Mouse (Mus musculus) heart, embryonic 11.5 days (tissue): Measurements from ENCODE around the gene Gpc5. TPM values are rescaled to one million over a fixed set of nuclear protein-coding genes. Genes with fewer than 3 reads are reported as not detected.

ENCODE experiments used
- ATAC-seq: fragments of 200-750 bp; cut with Nextera tagmentation; replicated peaks from 2 replicates; pipeline ENCODE4 v1.8.0; 2017; ENCODE audit warnings: moderate library complexity; ENCODE audit not compliant: insufficient number of reproducible peaks, low FRiP score, low TSS enrichment
- H3K27ac ChIP-seq: fragments of 300-500 bp; sonication (generic); 2 replicates; pipeline ENCODE4 v1.5.1; 2014; ENCODE audit warnings: mild to moderate bottlenecking, low read depth, low read length
- H3K27me3 ChIP-seq: fragments of 300-500 bp; sonication (generic); 2 replicates; pipeline ENCODE4 v1.6.1; 2014; ENCODE audit warnings: mild to moderate bottlenecking, low read length, mixed read lengths; ENCODE audit not compliant: control insufficient read depth, insufficient read depth
- H3K36me3 ChIP-seq: fragments of 300-500 bp; sonication (generic); 2 replicates; pipeline ENCODE4 v1.6.1; 2014; ENCODE audit warnings: mild to moderate bottlenecking, low read length, moderate library complexity, mixed read lengths; ENCODE audit not compliant: control insufficient read depth, insufficient read depth
- H3K4me1 ChIP-seq: fragments of 300-500 bp; sonication (generic); 2 replicates; pipeline ENCODE4 v1.6.1; 2014; ENCODE audit warnings: low read length; ENCODE audit not compliant: control insufficient read depth, insufficient read depth
- H3K4me2 ChIP-seq: fragments of 300-500 bp; sonication (generic); 2 replicates; pipeline ENCODE4 v1.6.1; 2014; ENCODE audit warnings: mild to moderate bottlenecking, moderate library complexity
- H3K4me3 ChIP-seq: fragments of 300-500 bp; sonication (generic); 2 replicates; pipeline ENCODE4 v1.5.1; 2014; ENCODE audit warnings: low read depth, low read length
- H3K9ac ChIP-seq: fragments of 300-500 bp; sonication (generic); 2 replicates; pipeline ENCODE4 v1.6.1; 2014; ENCODE audit warnings: mild to moderate bottlenecking, low read depth, low read length, moderate library complexity
- H3K9me3 ChIP-seq: fragments of 300-500 bp; sonication (generic); replicated peaks from 2 replicates; pipeline ENCODE4 v1.6.1; 2016; ENCODE audit warnings: low read length; ENCODE audit not compliant: control insufficient read depth
- WGBS: fragments of 180-500 bp; shearing (Covaris S2); extraction: QIAGEN DNeasy Blood & Tissue Kit; methylation state at CpG from one replicate; pipeline ENCODE4 v1.1.7; 2014; ENCODE audit not compliant: insufficient replicate concordance; 5-methylcytosine and 5-hydroxymethylcytosine counted together
- polyA plus RNA-seq: library from polyadenylated mRNA; unstranded; fragments of >200 nt; fragmentation: Nextera tagmentation; extraction: Ambion mirVana; gene quantifications from 2 replicates; pipeline ENCODE4 v1.2.1, GENCODE M21; 2014

Gpc5 gene
- polyA plus RNA-seq, 1 experiment from 2014 or later, result 0.53 TPM

DNA sequence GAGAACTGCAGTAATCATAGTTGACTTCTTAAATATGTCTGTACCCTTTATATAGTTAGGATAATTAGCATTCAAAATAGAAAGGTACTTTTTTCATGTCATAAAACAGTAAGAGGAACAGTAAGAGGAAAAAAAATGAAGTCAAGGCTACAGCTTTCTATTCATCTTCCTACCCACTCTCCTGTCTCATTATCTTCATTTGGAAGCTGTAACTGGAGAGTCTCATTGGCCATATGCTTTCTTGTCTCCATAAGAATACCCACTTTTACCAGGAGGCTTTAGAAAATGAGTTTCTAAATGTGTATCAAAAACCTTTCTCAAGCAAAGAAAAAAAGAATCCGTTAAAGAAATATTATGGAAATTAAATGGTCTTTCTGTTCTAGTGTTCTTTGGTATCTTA, 541.3 kb downstream of the Gpc5 start:
- no peaks in the 10 kb centered on the region for H3K4me1 ChIP-seq
- H3K9me3 ChIP-seq, result no peaks in the 10 kb centered on the region; the same call in 1 of the 2 replicates
- no peaks in the 10 kb centered on the region for H3K27me3 ChIP-seq
- ATAC-seq, result no peak
- WGBS, result 65% methylated on average over 1 of the region's 1 CpGs
- no peaks in the 10 kb centered on the region for H3K36me3 ChIP-seq
- no peak overlapping the region for H3K4me2 ChIP-seq
- no peak overlapping the region for H3K4me3 ChIP-seq
- H3K27ac ChIP-seq, result no peak overlapping the region
- H3K9ac ChIP-seq, result no peak overlapping the region

DNA sequence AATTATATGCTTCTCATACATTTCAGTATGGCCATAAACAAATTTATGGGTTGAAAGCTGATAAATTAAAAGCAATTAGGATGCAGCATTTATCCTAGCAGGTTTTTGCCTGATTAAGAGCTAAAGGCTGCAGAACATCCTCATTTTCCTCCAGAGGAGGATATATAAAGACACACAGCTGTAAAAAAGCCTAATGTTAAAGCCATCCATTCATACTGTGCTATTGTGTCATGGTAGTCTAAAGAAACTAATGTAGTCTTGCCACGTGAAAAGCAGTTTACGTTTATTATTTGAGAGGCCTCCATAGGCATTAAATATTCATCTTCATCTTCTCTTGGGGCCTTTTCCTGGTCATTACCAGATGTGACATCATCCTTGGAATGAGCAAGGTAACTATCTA, 587.9 kb downstream of the Gpc5 start:
- no peak overlapping the region for H3K27ac ChIP-seq
- no peak overlapping the region for H3K4me2 ChIP-seq
- H3K9ac ChIP-seq, result no peak overlapping the region
- H3K9me3 ChIP-seq, result no peaks in the 10 kb centered on the region
- no peaks in the 10 kb centered on the region for H3K27me3 ChIP-seq
- H3K36me3 ChIP-seq, result no peaks in the 10 kb centered on the region
- no peak overlapping the region for H3K4me3 ChIP-seq
- no peak for ATAC-seq
- no peaks in the 10 kb centered on the region for H3K4me1 ChIP-seq
- WGBS, result 82% methylated on average over 2 of the region's 2 CpGs

DNA sequence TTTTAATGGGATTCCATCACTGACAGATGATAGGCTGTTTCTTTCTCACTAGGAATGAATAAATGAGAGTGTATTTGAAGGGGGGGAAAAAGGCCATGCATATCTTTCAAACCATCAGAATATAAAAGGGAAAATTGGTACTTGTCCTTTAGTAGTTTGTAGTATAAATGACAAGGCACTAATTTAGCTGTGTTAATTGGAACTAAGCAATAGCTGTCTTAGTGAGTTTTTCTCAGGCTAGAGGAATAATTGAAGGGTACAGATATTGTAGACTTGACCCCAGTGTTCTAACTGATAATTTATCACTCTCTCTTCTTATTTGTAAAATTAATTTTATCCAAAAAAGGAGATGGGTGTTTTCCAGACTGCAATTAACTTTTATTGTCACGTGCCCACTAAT, 654.0 kb downstream of the Gpc5 start:
- H3K4me1 ChIP-seq, result no peaks in the 10 kb centered on the region
- H3K27me3 ChIP-seq, result no peaks in the 10 kb centered on the region
- ATAC-seq, result no peak
- H3K4me3 ChIP-seq, result no peak overlapping the region
- H3K4me2 ChIP-seq, result no peak overlapping the region
- H3K36me3 ChIP-seq, result no peaks in the 10 kb centered on the region
- H3K9ac ChIP-seq, result no peak overlapping the region
- no peaks in the 10 kb centered on the region for H3K9me3 ChIP-seq
- H3K27ac ChIP-seq, result no peak overlapping the region
- WGBS, result 78% methylated on average over 1 of the region's 1 CpGs

DNA sequence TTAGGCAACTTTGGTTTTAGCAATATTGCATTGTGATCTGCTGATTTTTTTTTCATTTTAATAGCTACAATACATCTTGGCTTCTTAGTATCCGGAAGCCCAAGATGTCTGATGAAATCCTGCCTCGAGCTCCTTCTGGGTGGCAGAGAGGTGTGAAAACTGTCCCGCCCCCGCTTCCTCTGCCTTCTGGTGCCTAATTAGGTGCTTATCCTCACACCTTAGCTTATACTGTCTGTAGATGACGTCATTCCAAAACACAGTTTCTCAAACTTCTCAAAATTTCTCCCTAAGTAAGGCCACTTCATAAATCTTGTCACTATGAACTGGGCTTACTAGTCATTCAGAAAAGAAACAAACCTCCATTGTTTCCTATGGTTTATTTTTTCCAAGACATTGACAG, 668.2 kb downstream of the Gpc5 start:
- Histone ChIP-seq H3K4me1 (no peaks in the 10 kb centered on the region), H3K4me3 (no peak overlapping the region), H3K27me3 (no peaks in the 10 kb centered on the region), H3K36me3 (no peaks in the 10 kb centered on the region), H3K4me2 (no peak overlapping the region), H3K9ac (no peak overlapping the region), H3K27ac (no peak overlapping the region), H3K9me3 (no peaks in the 10 kb centered on the region)
- no peak for ATAC-seq
- 62% methylated on average over 5 of the region's 5 CpGs for WGBS

DNA sequence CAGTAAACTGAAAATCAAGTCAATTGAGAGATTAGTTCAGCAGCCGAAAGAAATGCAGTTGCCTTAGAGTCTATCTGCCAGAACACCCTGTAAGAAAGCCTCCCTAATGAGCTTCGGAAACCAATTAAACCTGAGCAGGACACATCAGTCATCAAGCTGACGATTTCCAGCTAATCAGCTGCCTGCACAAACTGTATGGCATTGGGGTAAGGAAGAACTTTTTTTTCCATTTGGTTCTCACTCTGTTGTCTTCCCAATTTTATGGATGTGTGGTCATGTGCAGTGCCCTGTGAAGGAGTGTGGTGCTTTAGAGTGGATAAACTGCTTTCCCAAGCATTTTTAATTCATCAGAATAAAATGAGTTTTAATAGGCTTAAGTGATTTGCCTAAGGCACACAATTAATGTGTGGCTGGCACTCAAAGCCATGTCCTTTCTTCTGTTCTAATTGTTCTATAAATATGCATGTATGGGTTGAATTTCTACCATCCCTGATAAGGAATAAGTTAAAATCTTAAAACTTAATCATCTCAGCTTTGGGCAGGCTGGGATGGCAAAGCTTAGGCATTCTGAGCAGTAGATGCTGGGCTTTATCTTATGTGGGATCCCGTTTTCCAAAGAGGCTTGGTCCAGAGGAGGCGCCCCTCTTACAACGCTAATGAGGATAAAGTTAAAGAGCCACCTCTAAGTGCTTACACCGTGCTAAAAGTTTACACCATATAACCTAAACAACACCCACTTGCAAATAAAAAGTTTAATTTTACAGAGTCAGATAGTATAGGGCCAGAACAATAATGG, 687.6 kb downstream of the Gpc5 start:
- Histone ChIP-seq H3K9ac (no peak overlapping the region), H3K9me3 (no peaks in the 10 kb centered on the region), H3K27ac (no peak overlapping the region), H3K4me2 (no peak overlapping the region), H3K4me1 (no peaks in the 10 kb centered on the region), H3K36me3 (no peaks in the 10 kb centered on the region), H3K27me3 (no peaks in the 10 kb centered on the region), H3K4me3 (no peak overlapping the region)
- 52% methylated on average over 7 of the region's 7 CpGs for WGBS
- ATAC-seq, result no peak

DNA sequence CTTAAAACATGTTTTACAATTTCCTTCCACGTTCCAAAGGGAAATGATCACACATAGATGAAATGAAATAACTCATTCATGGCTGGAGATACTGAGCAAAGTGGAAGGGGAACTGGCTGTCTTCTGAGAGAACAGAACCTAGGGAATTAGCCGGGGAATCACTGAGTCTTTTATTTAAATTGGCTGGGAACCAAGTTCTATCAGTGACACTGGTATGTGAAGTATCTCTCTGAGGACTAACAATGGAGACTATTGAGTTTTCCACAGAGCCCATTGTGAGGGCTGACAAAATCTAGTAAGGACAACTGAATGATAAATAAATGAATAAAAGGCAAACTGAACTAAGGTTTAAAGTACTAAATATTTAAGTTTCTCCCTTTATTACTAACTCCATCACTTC, 712.7 kb downstream of the Gpc5 start:
- H3K4me1 ChIP-seq, result no peaks in the 10 kb centered on the region
- H3K4me2 ChIP-seq, result no peak overlapping the region
- H3K9me3 ChIP-seq, result no peaks in the 10 kb centered on the region
- WGBS, result 26% methylated on average over 2 of the region's 2 CpGs
- H3K9ac ChIP-seq, result no peak overlapping the region
- no peak; the same call in 1 of the 2 replicates for ATAC-seq
- H3K36me3 ChIP-seq, result no peaks in the 10 kb centered on the region
- no peak overlapping the region for H3K4me3 ChIP-seq
- no peak overlapping the region for H3K27ac ChIP-seq
- H3K27me3 ChIP-seq, result no peaks in the 10 kb centered on the region

DNA sequence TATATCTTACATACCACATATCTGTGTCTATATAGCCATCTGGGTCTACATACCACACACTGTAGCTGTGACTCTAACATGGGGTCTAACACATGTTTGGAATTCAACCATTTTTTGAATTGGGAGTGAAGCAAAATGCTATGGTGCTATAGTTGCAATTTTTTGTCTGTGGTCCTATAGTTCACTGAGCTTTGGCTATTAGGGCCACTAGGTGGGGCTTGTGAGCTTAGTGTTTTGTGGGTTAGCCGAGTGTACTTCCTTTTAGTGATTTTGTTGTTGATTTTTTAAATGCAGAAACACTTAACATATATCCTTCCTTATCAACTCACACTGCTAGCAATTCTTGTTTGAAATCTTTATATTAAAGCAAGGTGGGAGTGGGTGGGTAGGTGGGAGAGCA, 727.0 kb downstream of the Gpc5 start:
- Histone ChIP-seq H3K9me3 (no peaks in the 10 kb centered on the region), H3K27me3 (no peaks in the 10 kb centered on the region), H3K9ac (no peak overlapping the region), H3K4me3 (no peak overlapping the region), H3K4me2 (no peak overlapping the region), H3K4me1 (no peaks in the 10 kb centered on the region), H3K36me3 (no peaks in the 10 kb centered on the region), H3K27ac (no peak overlapping the region)
- no peak for ATAC-seq
- 11% methylated on average over 1 of the region's 1 CpGs for WGBS

DNA sequence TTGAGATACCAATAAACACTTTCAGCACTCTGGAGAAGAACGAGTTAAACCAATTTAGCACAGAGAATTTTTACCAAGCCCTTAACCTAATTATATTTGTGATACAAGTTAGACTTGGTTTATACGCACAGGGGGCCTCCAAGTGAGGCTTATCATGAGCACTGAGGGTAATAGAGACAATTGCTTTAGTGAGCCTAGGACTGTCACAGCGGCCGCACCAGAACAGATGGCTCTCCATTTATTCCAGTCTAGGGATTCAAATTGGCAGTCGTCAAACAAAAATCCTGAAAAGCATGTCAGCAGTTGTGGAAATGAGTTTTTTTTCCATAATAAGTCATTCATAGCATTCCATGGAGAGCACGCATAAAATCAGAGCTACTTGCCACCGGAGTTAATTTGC, 729.6 kb downstream of the Gpc5 start:
- Histone ChIP-seq H3K4me1 (no peaks in the 10 kb centered on the region), H3K9me3 (no peaks in the 10 kb centered on the region), H3K9ac (no peak overlapping the region), H3K4me3 (no peak overlapping the region), H3K36me3 (no peaks in the 10 kb centered on the region), H3K27me3 (no peaks in the 10 kb centered on the region), H3K27ac (no peak overlapping the region), H3K4me2 (no peak overlapping the region)
- WGBS, result 81% methylated on average over 7 of the region's 7 CpGs
- ATAC-seq, result no peak

DNA sequence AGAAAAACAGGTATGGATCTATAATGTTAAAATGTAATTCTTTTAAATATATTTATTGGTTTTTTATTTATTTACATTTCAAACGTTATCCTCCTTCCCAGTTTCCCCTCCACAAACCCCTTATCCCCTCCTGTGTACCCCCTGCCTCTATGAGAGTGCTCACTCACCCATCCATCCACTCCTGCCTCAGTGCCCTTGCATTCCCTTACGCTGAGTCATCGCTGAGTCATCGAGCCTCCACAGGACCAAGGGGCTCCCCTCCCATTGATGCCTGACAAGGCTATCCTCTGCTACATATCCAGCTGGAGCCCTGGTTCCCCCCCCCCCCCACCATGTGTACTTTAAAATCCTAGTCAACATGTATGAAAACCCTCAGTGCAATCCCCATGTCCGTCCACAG, 738.5 kb downstream of the Gpc5 start:
- H3K27ac ChIP-seq, result no peak overlapping the region
- 53% methylated on average over 5 of the region's 5 CpGs for WGBS
- H3K36me3 ChIP-seq, result no peaks in the 10 kb centered on the region
- ATAC-seq, result no peak
- no peak overlapping the region for H3K4me3 ChIP-seq
- no peaks in the 10 kb centered on the region for H3K27me3 ChIP-seq
- H3K9ac ChIP-seq, result no peak overlapping the region
- H3K4me1 ChIP-seq, result no peaks in the 10 kb centered on the region
- no peaks in the 10 kb centered on the region for H3K9me3 ChIP-seq
- no peak overlapping the region for H3K4me2 ChIP-seq
